Mouse (Mus musculus) midbrain, postnatal 0 days (tissue): ENCODE results near the gene Lyst. TPM values are rescaled to one million over a fixed set of nuclear protein-coding genes. Genes with fewer than 3 reads are reported as not detected.
A peak's percentile ranks its signal among the peaks of the same experiment; 100 is the strongest.

ENCODE experiments used
- ATAC-seq: fragments of 200-750 bp; cut with Nextera tagmentation; 2 replicates; pipeline ENCODE4 v1.8.0; 2017; ENCODE audit warnings: moderate number of reproducible peaks, mild to moderate bottlenecking, moderate TSS enrichment, moderate library complexity; ENCODE audit not compliant: low FRiP score
- DNase-seq: peaks from one replicate; pipeline ENCODE4 v3.0.0-alpha.2; 2015; ENCODE audit warnings: low spot score
- H3K27ac ChIP-seq: fragments of 300-500 bp; sonication (generic); 2 replicates; pipeline ENCODE4 v1.5.1; 2014; ENCODE audit warnings: low read depth, mild to moderate bottlenecking, low read length, mixed read lengths
- H3K27me3 ChIP-seq: fragments of 300-500 bp; sonication (generic); 2 replicates; pipeline ENCODE4 v1.6.1; 2014; ENCODE audit warnings: low read length, control low read depth, mixed read lengths; ENCODE audit not compliant: insufficient read depth
- H3K36me3 ChIP-seq: fragments of 300-500 bp; sonication (generic); 2 replicates; pipeline ENCODE4 v1.6.1; 2014; ENCODE audit warnings: low read length, control low read depth, mixed read lengths; ENCODE audit not compliant: insufficient read depth
- H3K4me1 ChIP-seq: fragments of 300-500 bp; sonication (generic); 2 replicates; pipeline ENCODE4 v1.6.1; 2014; ENCODE audit warnings: mild to moderate bottlenecking, control low read depth, antibody characterized with exemption, low read length, mixed read lengths; ENCODE audit not compliant: insufficient read depth
- H3K4me2 ChIP-seq: fragments of 300-500 bp; sonication (generic); 2 replicates; pipeline ENCODE4 v1.6.1; 2014; ENCODE audit warnings: low read depth, mild to moderate bottlenecking, low read length, mixed read lengths; ENCODE audit not compliant: poor library complexity, severe bottlenecking
- H3K4me3 ChIP-seq: fragments of 300-500 bp; sonication (generic); 2 replicates; pipeline ENCODE4 v1.5.1; 2014; ENCODE audit warnings: low read depth, mild to moderate bottlenecking, low read length, moderate library complexity
- H3K9ac ChIP-seq: fragments of 300-500 bp; sonication (generic); replicated peaks from 2 replicates; pipeline ENCODE4 v1.6.1; 2014; ENCODE audit warnings: mild to moderate bottlenecking, low read length, moderate library complexity, mixed read lengths; ENCODE audit not compliant: poor library complexity, severe bottlenecking
- H3K9me3 ChIP-seq: fragments of 300-500 bp; sonication (generic); 2 replicates; pipeline ENCODE4 v1.6.1; 2016; ENCODE audit warnings: low read length, control low read depth
- CTCF ChIP-seq: IDR thresholded peaks from 2 replicates; pipeline ENCODE4 v1.5.1; 2016; ENCODE audit warnings: antibody characterized with exemption, mild to moderate bottlenecking
- WGBS: fragments of 180-500 bp; shearing (Covaris S2); extraction: QIAGEN DNeasy Blood & Tissue Kit; methylation state at CpG from one replicate; pipeline ENCODE4 v1.1.7; 2014; 5-methylcytosine and 5-hydroxymethylcytosine counted together
- polyA plus RNA-seq: library from polyadenylated mRNA; unstranded; fragments of >200 nt; fragmentation: Nextera tagmentation; extraction: Ambion mirVana; gene quantifications from 2 replicates; pipeline ENCODE4 v1.2.1, GENCODE M21; 2015
- total RNA-seq: library from RNA; depleted of rRNA; stranded (reverse); fragments of >200 nt; gene quantifications from 2 replicates; pipeline ENCODE4 v1.2.3, GENCODE M21; 2014

Gene Lyst
- total and polyA plus RNA-seq, 2 experiments from 2014 or later: 5.2 to 15.9 TPM

DNA sequence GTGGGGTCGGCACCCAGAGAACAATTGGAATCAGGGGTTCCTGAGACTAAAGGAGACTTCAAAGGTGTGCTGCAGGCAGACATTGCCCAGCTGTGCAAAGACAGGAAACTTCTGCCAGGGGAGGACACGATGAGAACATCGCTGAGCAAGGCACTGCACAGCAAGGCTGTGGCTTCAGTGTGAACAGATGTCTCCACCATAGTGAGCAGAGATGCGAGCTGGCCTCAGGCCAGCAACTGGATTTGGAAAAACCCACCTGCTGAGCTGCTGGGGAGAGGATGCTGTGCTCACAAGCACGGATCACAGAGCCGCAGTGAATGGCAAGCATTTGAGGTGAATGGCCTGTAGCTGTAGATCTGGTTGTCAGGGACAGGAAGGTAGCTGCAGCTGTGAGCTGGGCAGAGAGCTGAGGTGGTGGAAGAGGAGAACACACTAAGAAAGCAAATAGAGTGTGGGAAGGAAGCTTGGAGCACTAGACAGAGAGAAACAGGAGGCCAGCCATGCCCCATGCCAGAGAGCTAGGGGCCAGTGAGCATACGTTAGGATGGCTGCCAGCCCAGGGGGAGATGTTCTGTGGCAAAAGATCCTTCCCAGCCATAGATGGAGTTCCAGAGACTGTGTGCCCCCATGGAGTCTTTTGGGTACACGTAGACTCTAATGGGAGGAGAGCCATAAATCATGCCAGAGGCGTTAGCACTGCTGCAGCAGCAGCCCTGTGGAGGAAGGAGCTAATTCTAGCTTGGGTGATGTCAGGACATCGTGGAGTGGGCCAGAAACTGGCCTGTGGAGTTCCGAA lies 218.3 kb downstream of the Lyst start:
- no peak for TF ChIP-seq CTCF
- Histone ChIP-seq H3K9me3 (no peaks in the 10 kb centered on the region), H3K4me2 (no peak overlapping the region), H3K36me3 (0 out of 2 replicates have a peak, but pooled peaks cover 2% of the 10 kb centered on the region), H3K27me3 (no peaks in the 10 kb centered on the region), H3K27ac (no peak overlapping the region), H3K9ac (no peak overlapping the region), H3K4me3 (no peak overlapping the region), H3K4me1 (0 out of 2 replicates have a peak, but pooled peaks cover 2% of the 10 kb centered on the region)
- ATAC-seq (peak; percentile 53; the same call in 1 of the 2 replicates), DNase-seq (peak; percentile 51)
- WGBS: 28% methylated on average over 11 of the region's 11 CpGs

DNA sequence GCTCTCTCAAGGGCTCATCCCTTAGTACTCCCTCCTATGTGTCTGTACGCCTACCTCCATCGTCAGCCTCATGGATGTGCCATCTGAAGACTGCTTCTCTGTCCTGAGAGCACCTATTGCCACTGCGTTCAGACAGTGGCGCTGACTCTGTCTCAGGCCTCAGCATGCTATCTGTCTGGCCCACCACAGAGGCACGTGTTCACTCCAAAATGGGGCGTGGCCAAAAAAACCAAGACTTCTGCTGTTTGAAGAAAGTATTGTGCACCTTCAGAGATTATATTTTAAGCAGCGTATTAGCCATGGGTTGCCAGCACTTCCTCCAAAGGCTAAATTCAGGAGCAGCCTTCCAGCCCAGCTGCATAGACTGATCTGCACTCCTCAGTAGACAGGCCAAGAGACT lies 220.7 kb downstream of the Lyst start:
- Histone ChIP-seq H3K27me3 (no peaks in the 10 kb centered on the region), H3K9me3 (no peaks in the 10 kb centered on the region), H3K4me3 (no peak overlapping the region), H3K9ac (no peak overlapping the region), H3K27ac (no peak overlapping the region), H3K4me1 (0 out of 2 replicates have a peak, but pooled peaks cover 2% of the 10 kb centered on the region), H3K36me3 (0 out of 2 replicates have a peak, but pooled peaks cover under 1% of the 10 kb centered on the region), H3K4me2 (no peak overlapping the region)
- DNase-seq (no peak), ATAC-seq (no peak)
- 90% methylated on average over 7 of the region's 7 CpGs for WGBS
- no peak for TF ChIP-seq CTCF

DNA sequence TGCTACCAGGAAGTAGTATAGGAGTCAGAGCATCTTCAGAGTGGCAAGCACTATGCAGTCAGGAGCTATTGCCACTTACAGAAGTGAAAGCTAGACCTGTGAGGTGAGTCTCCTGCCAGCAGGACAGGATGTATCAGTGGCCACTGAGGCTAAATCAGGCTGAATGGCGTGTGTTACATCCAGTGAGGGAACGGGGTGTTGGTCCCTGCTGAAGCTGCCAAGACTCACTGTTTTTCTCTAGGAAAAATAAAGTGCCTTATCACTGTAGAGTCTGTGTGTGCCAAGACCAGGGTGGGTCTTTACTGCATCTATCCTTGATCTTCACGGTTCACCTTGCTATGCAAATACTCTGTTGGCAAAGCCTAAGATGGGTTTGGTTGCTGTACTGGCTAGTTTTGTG lies 228.5 kb downstream of the Lyst start:
- H3K9ac ChIP-seq: no peak overlapping the region
- no peak for ATAC-seq
- 94% methylated on average over 3 of the region's 3 CpGs for WGBS
- no peak overlapping the region for H3K4me2 ChIP-seq
- TF ChIP-seq CTCF: no peak
- H3K27ac ChIP-seq: no peak overlapping the region
- no peak overlapping the region for H3K4me3 ChIP-seq
- no peaks in the 10 kb centered on the region for H3K9me3 ChIP-seq
- no peak for DNase-seq
- H3K4me1 ChIP-seq: no peaks in the 10 kb centered on the region
- H3K27me3 ChIP-seq: no peaks in the 10 kb centered on the region
- H3K36me3 ChIP-seq: no peaks in the 10 kb centered on the region

DNA sequence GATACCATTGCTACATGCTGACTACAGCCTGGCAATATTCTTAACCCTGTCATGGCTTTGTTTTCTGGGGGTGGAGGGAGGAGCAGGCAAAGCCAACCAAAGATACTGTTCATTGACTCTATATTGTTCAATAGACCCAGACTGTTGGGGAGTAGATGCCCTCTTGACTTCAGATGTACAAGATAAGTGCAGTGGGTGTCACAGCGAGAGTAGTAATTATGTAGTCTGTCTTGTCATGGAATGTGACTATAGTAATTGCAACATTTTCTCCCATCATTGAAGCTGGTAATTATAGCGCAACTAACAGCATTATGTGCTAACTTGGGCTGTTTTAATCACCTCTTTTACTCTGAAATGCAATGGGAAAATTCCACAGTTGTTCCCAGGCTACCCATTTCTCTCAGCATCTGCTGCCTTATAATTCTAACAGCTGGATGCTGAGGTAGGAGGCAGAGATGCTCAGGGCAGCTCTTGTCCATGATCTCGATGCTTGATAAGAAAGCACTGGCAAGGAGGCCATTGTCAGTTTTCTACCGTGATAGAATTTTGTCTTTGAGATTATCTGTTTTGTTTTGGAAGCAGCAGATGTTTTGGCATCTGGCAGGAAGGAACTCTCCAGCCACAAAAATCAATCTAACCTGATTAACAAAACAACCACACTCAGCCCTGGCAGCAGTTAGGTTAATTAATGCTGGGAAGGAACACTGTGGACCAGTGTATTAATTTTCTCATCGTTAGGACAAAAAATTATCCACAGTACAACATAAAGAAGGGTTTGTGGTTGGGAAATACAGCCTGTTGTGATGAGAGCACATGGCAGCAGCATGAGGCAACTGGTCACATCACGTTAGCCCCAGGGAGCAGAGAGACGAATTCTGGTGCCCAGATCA lies 230.3 kb downstream of the Lyst start:
- Histone ChIP-seq H3K9ac (no peak overlapping the region), H3K9me3 (no peaks in the 10 kb centered on the region), H3K27me3 (no peaks in the 10 kb centered on the region), H3K4me2 (no peak overlapping the region), H3K27ac (no peak overlapping the region), H3K36me3 (no peaks in the 10 kb centered on the region), H3K4me1 (no peaks in the 10 kb centered on the region), H3K4me3 (no peak overlapping the region)
- peak; percentile 28 for DNase-seq
- WGBS: 73% methylated on average over 7 of the region's 7 CpGs
- no peak for TF ChIP-seq CTCF
- ATAC-seq: no peak

DNA sequence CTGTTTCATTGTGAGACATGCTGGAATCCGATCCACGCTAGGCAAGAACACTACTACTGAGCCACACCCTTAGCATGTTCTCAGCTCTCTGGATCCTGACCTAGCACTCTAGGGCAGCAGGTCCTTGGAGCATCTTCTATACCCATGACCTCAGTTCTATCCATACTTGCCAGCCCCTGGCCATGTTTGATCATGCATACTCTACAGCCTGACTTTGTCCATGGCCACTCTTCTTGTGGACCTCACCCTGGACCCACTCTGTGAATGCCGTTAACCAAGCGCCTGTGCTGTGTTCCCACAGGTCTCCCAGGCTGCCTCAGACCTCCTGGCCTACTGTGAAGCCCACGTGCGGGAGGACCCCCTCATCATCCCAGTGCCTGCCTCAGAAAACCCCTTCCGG lies 234.7 kb downstream of the Lyst start:
- no peaks in the 10 kb centered on the region for H3K27me3 ChIP-seq
- ATAC-seq (no peak), DNase-seq (no peak)
- H3K4me2 ChIP-seq: no peak overlapping the region
- no peak overlapping the region for H3K4me3 ChIP-seq
- WGBS: 89% methylated on average over 7 of the region's 7 CpGs
- H3K9ac ChIP-seq: no peak overlapping the region
- no peaks in the 10 kb centered on the region for H3K9me3 ChIP-seq
- TF ChIP-seq CTCF: no peak
- no peaks in the 10 kb centered on the region for H3K4me1 ChIP-seq
- no peak overlapping the region for H3K27ac ChIP-seq
- no peaks in the 10 kb centered on the region for H3K36me3 ChIP-seq

DNA sequence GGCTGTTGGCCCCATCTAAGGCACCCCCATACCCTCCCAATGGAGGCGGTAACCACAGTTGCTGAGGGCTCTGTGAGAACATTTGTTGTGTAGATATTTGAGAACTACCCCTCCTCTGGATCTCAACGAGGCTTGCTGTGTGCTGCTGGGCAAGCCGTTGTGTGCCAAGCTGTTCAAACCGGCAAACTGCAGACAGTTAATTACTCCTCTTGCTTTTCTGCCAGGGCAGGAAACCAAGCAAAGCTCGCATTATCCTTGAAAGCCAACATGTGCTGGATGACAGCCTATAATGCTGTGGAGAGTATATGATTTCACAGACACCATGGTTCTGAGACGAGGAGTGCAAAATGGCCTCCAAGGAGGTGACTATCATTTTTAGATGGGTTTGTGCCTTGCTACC lies 236.3 kb downstream of the Lyst start:
- 81% methylated on average over 6 of the region's 6 CpGs for WGBS

More for the DNA sequence above, 236.3 kb downstream of the Lyst start:
- DNase-seq (peak; percentile 18), ATAC-seq (no peak)
- Histone ChIP-seq H3K4me1 (no peaks in the 10 kb centered on the region), H3K4me3 (no peak overlapping the region), H3K9ac (no peak overlapping the region), H3K4me2 (no peak overlapping the region), H3K27ac (no peak overlapping the region), H3K9me3 (no peaks in the 10 kb centered on the region), H3K36me3 (no peaks in the 10 kb centered on the region), H3K27me3 (no peaks in the 10 kb centered on the region)
- no peak for TF ChIP-seq CTCF
